Mouse (Mus musculus) erythroblast, embryonic 14.5 days (primary cell): ENCODE results near the gene Pno1.

ENCODE experiments used
- GATA1 ChIP-seq: IDR thresholded peaks from 2 replicates; pipeline ENCODE4 v1.6.1; 2012; ENCODE audit warnings: low read length, inconsistent platforms, mixed read lengths
- TAL1 ChIP-seq: IDR thresholded peaks from 3 replicates; pipeline ENCODE4 v1.6.1; 2012; ENCODE audit warnings: low read length, inconsistent platforms, mixed read lengths

GRCm38 (mm10) chr11:17170938-17171729 lies 40.2 kb downstream of the Pno1 start:
- TF ChIP-seq TAL1 (no peak), GATA1 (no peak)
